Mouse (Mus musculus): ENCODE measurements around the gene Nlgn2.

Nlgn2 gene

DNA sequence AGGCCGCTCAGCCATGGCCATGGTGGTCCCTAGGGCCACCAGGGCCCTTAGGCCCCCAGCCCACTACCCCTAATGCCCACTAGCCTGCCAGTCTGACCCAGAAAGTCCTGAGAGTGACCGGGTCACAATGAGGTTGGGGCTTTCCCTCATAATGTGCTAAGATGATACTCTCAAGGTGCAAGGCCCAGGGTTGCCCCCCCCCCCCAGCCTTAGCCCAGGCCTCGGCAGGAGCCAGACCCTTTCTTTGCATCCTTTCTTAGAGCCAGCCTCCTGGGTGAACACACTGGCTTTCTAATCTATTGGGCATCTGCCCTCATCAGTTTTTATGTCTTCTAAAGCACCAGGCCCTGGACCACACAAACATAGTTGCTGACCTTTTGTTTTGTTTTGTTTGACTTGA lies 15.5 kb downstream of the Nlgn2 start, which contains the start of gene Spem1:
Spem1 (minus strand) TSS at position 101 of the 400 bp plus-strand sequence.
- DNase-seq: no peak

DNA sequence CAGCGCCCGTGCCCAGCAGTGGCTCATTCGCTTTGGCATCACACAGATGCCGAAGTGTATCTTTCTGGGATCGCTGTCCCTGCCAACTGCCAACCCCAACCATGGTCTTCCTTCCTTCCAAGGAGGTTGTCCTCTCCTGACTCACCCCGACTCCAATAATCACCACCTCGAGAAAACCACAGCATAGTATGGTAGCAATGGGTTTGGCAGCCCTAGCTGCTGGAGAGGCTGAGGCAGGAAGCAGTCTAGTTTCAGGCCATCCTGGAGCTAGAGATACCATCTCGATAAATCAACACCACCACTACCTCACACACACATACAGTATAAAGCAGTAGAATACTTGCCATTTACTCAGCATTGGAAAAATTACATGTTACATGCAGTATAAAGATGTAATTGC lies 18.7 kb downstream of the Nlgn2 start:
- DNase-seq: no peak

GRCm38 (mm10) chr11:69818365-69818764 lies 19.2 kb downstream of the Nlgn2 start, which contains the start of gene Spem2:
Gene Spem2, minus strand, starts transcription at chr11:69818465.
- DNase-seq: no peak

DNA sequence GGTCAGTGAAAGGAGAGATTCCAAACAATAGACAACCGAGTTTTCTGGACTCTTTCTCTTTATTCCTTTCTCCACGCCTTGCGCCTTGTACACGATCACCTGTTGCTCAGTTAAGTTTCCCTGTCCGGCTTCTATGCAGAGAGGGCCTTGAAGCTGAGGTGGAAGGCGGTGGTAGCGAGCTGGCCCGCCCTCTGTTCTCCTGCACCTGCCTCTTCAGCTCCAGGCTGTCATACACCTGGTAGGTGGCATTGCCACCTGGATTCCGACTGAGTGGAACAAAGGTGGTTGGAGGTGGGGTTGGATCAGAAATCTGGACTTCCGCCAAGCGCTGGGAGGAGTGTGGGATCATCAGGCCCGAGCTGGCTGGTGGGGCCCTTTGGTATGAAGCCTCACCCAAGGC lies 21.1 kb downstream of the Nlgn2 start:
- DNase-seq: no peak

DNA sequence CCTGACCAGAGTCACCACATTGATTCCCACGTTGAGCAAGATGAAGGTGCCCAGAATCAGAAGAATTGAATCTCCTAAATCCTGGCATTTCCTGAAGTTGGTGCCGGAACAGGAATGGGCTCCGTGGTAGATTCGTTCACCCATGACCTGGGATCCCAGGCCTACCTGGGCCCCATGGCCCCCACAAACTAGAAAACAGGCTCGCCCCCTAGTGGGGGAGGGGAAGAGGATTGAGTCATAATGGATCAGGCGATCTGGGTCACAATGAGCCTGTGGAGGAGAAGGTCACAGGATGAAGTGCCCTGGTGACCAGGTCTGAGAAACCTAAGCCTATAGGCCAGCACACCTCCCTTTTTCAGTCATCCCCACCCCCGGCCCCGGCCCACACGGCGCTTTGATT lies 22.4 kb downstream of the Nlgn2 start, which contains the start of gene Gm39566:
Gm39566 (minus strand) TSS at position 144 of the 400 bp plus-strand sequence.
- DNase-seq: peak; percentile 13

- no peak for DNase-seq
These were observed 27.3 kb downstream of the Nlgn2 start for GRCm38 (mm10) chr11:69810280-69810679.

GRCm38 (mm10) chr11:69807641-69808040 lies 29.9 kb downstream of the Nlgn2 start:
- DNase-seq: no peak

GRCm38 (mm10) chr11:69806378-69806777 lies 31.2 kb downstream of the Nlgn2 start:
- no peak for DNase-seq

DNA sequence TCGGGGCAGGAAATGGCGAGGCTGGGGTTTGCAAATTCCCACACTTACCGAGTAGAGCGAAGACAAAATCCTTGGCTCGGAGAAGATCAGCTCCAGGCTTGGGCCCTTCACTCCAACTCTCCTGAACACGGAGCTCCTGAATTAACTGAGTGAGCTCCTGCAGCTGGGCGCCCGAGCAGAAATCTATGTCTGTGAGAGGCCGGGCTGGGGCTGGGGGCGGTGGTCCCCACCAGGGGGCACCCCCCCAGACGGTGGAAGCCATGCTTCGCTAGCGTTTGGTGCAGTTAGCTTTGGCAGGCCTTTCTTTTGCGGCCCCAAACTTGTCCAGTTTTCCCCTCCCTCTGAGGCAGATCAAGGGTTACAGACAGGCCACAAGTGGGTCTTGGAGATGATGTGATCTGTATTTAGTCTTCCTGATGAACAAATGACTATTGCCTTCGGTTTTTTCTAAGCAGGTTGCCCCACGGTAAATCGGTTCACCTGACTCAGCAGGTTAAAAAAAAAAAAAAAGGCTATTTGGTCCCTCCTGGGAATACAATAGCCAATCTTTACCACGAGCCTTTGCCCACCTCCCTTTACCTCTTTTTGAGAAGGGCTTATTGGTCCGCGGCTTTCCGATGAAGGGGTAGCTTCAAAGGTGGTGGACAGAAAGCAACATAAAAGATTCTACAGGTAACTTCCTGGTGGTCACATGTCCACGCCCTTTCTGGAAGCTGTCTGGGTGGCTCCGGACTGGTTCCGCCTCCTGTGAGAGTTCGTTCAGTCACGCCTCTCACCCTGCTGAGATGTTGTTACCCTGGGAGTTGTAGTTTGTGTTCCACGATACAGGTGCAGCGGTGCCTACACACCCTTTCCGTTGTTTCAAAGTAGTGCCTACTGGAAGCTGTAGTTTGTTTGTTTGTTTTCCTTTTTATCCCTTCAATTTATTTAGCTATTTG lies 32.3 kb downstream of the Nlgn2 start, which contains the start of gene Tmem102:
Tmem102 (minus strand) TSS at position 653 of the 938 bp plus-strand sequence.
- peak; percentile 79 for DNase-seq

GRCm38 (mm10) chr11:69804652-69804940 lies 33.0 kb downstream of the Nlgn2 start:
- peak; percentile 56 for DNase-seq

GRCm38 (mm10) chr11:69803786-69804651 lies 33.6 kb downstream of the Nlgn2 start:
- peak; percentile 89 for DNase-seq

DNA sequence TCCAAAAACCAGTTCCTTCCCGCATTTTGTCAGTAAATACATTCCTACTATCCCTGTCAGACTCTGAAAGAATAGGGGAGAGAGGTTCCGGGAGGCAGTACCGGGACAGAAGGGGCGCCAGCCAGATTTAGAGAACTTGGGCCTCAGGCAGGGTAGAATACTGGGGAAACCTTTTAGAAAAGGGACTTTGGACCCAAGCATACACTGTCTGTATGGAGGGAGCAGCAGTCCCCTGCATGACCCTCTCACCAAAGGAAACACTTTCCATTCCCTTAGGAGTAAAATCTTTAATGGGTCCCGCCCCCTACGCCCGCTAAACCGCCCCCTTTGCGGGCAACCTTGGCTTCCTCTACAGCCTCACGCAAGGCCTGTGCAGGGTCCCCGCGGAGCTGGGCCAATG lies 34.3 kb downstream of the Nlgn2 start:
- no peak for DNase-seq

DNA sequence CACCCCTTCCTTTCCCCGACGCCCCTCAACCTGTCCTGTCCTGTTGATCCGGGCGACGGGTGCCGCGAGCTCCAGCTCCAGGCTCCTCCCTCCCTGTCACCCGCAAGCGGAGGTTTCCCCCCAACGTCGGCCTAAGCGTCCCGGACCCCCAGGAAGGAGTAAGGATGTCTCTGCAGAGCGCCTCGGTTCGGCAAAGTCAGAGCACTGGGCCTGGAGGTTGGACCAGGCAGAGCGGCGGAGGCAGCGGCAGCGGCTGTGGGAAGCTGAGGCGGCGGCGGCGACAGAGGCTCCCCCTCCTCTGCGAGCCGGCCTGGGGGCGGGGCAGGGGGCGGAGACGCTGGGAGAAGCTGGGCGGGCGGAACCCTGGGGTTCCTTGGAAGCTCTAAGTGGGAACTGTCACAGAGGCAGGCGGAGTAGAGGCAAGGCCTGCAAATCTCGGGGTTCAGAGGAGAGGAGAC lies 34.9 kb downstream of the Nlgn2 start:
- DNase-seq: peak; percentile 93

DNA sequence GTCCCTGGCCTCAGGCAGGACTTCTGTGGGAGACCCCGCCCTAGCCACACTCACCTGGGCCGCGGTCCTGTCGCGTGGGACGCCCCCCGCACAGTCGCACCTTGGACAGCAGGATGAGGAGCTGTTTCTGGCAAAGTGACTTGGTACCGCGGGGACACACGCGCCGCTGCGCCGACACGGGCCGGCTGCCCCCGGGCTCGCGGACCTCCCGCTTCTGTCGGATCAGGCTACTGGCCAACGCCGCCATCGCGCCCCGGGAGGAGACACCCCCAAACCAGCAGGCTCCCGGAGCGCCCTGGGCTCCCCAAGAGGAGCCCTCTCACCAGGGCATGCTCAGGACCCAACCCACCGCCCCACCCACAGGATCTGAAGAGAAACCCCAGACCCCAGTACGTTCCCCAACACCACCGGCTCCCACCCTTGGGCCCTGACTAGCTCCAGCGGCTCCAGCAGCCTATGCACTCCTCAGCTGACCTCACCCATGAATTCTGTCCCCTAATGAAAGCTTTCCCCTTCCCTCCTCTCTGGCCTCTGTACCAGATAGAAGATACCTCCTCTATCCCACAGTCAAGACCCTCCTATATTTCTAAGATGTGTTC lies 36.1 kb downstream of the Nlgn2 start, which contains the start of gene Fgf11:
Fgf11 (minus strand) TSS at position 479 of the 599 bp plus-strand sequence.
- peak; percentile 49 for DNase-seq

DNA sequence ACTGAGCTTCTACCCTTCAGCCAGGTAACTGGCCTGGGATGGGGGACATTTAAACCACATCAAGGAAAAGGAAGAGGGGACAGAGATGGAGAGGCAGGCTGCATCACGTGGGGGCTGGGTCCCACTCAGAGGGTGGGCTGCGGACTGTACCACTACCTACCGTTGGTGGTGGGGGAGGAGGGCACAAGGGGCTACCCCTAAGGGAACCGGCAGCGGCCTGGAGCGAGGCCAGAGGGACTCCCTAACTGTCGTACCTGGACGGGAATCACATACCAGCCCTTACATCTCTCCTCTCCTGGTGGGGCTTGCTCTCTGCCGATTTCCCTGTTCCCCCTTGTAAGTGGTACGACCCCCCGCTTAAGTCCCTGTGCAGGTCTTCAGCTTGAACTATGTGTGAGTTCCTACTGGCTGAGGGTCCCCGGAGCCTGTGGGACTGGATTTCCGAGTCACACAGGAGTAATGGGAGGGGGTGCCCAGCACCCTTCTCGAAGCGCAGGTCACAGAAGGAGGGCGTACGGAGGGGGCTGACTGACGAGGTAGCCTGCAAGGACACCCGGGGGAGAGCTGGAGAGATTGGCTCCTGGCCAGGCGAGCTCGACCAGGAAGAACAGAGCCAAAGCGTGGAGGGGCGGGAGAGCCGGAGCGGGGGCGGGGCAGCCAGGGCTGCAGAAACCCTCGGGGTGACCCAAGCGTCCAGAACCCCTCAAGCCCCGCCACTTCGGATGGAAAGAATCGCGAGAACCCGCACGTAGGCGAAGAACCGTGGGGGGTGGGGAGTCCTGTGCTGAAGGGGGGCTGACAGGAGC lies 37.0 kb downstream of the Nlgn2 start:
- peak; percentile 87 for DNase-seq

GRCm38 (mm10) chr11:69800138-69800391 lies 37.5 kb downstream of the Nlgn2 start:
- peak; percentile 51 for DNase-seq

DNA sequence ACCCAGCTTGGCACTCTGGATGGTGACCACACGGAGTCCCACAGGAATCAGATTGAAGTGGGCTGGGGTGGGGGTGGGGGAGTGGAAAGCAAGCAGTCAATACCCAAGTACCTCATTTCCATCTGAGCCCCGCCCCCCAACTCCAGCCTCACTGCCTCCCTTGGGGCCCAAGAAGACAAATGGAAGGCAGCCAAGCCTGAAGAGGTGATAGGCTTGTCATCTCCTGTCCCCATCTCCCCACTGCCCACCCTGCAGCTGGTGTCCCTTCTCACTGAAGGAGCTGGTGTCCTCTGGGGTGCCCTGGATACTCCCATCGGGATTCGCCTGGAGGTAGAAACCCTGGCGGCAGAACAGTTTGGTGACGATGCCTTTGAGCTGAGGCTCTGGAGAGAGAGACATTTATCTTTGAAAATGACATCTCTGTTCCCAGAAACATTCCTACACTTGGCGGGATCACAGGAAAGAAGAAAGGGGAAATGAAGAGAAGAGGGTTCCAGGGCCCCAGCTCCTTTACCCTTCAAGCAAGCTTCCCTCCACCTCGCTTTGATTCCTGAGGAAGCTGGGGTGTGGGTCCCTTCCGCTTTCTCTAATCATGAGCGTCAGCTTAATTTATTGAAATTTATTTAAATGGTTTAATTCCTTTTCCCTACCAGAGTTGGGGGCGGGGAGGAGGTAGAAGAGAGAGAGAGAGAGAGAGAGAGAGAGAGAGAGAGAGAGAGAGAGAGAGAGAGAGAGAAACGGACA lies 38.0 kb downstream of the Nlgn2 start:
- peak; percentile 41 for DNase-seq

- no peak for DNase-seq
These were observed 39.7 kb downstream of the Nlgn2 start for GRCm38 (mm10) chr11:69797924-69798323.

DNA sequence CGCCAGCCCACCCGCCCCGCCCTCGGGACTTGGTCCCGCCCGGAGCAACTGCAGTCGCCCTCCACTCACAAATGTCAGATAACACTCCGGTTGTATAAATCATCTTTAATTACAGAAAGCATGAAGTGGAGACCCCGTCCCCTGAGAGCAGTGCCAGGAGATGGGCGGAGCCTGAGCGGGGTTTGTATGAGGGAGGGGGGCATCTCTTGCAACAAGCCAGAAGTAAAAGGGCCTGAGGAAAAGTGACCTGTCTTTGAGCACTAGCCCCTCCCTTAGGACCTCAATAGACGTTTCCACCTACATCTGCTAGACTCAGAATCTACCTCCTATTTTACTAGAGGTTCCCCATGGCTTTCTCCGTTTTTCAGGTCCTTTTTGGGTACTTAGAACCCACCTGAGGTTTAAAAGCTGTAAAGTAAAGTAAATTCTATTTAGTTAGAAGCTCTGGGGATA lies 41.6 kb downstream of the Nlgn2 start:
- no peak for DNase-seq

DNA sequence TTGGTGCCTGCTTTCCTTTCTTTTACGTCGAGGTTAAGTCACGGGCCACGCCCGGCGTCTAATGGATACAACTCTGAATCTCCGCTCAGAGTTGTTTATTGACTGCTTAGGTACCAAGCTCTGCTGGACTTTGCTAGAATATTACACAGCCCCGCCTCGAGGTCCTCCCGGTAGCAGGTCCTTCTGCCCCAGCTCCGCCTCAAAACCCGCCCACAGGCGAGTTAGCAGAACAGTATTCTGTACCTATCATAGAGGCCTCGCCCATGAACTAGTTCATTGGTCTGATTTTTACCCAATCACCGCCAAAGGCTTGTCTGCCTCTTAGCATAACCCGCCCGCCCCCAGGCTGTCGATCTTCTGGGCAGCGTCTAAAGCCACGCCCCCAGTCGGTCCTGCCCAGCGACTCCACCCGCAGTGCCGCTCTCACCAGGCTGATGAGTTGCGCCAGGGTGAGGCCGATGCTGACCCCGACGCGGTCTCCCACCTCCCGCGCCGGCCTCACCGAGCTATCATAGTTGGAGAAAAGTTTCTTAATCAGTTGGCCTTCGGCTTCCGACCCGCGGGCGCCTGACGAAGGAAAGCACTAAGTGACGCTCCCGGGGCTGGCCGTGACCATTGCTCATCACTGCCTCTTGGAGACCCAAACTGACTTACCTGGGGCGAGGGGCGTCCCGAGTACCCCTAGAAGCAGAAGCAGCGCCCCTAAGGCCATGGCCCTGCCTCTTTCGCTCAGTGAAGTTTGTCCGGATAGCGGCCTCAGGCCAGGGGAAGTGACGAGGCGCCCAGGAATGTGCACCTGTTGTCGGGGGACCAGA lies 42.2 kb downstream of the Nlgn2 start, which contains the start of gene Chrnb1:
Chrnb1 (minus strand) TSS at position 776 of the 815 bp plus-strand sequence.
- DNase-seq: peak; percentile 97

Measured in kidney, postnatal 10 days (tissue).